Mouse (Mus musculus) embryo, embryonic 11 days (tissue): Measurements from ENCODE around the gene Stat5b.
A peak's percentile ranks its signal among the peaks of the same experiment; 100 is the strongest.

ENCODE experiments used
- DNase-seq: peaks from one replicate; pipeline ENCODE4 v3.0.0-alpha.2; 2015

The Stat5b gene

DNA sequence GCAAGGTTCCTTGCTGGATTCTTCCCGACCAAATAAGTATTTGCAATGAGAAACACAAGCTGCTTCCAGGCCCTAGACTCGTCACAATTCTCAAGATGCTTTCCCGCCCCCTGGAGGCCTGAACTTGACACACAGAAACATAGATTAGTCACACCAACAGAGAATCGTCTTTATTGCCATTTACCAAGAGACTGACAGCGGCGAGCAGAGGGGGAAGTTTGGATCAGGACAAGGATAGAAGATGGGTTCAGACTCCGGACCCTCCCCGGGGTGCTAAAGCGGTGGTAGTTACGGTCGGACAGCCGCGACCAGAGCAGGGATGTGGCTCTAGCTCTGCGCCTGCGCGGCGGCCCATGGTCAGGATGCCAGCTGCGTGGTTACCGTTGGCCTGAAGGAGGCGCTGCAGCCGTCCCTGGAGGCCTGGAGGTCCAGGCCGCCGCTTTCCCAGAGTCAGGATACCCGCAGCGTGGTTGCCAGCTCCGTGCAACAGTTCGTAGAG is 88.9 kb downstream of the Stat5b start:
- peak; percentile 91 for DNase-seq

DNA sequence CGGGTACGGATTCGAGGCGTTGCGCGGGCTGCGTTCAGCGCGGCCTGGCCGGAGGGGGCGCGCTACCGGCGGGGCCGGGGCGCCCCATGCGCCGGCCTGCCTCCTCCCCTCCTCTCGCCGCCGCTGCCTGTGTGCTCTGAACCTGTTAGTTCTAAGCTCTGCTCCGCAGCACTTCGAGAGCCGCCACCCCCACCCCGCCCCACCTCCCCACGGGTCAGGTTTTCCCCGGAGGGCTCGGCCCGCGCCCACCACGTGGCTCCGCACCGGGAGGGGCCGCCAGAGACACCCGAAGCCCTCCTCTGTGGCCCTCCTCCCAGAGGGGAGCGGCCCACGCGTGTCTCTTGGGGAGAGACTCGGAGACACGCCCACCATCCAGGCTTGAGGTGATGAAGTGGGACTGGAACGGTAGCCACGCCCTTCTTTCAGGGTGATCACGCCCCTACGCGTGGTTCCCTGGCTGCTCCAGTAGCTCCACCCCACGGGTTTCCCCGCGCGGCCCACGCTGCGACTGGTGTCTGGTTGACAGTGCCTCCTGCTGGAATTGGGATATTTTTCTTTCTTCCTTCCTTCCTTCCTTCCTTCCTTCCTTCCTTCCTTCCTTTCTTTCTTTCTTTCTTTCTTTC is 90.8 kb downstream of the Stat5b start, which contains the start of gene Kcnh4:
Kcnh4 (minus strand) TSS at position 332 of the 623 bp plus-strand sequence.
- DNase-seq, result peak; percentile 59

DNA sequence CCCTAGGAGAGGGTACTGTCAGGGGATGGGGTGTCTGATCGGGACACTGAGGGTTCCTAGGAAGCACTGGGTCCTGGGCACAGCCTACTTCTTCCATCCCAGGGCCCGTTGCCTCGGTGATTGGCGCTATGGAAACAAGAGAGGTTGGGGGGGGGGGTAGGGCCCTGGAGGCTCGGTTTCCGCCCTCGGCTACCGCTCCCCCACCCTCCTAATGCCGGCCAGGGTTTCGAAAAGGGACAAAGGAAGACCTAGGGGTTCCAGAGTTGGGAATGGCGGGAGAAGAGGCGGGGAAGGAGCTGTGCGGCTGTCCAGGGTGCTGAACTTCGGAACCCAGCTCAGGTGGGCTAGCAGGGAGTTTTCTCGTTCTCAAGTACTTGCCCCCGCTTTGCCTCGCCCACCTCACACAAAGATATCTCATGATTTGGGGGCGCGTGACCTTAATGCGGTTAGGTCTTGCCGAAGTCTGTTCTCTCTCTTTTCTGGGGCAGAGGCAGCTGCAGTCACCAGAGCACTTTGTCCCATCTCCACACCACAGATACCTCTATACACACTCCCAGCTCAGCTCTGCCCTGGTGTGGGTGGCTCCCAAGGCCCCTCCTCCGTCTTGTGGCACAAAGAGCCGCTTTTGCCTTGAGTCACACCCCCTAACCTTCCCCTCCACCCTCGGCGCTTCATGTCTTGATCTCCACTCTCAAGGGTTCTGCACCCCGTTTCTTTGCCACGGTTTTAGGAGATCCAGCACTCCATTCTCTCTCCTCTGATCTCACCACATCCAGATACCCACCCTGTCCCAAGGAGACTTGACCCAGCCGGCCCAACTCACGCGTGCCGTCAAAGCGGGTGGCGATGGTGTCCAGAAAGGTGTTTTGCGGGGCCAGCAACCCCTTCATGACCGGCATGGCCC is 91.6 kb downstream of the Stat5b start:
- peak; percentile 82 for DNase-seq

DNA sequence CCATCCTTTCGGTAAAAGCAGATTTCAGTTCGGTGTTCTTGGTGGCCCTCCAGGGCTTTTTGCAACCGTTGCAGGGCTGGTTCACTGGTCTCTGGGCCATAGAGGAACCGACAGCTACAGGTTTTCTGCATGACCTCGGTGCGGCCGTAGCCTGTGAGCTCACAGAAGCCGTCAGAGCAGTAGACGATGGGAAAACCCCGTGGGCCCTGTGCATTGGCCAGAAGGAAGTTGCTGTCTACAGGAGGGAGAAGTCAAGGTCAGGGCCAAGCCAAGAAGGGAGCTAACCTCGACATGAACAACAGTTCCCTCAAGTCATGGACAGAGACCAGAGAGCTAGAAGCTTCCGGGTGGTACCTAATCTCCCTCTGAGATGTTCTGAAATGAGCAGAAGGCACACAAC is 93.0 kb downstream of the Stat5b start:
- DNase-seq, result no peak

DNA sequence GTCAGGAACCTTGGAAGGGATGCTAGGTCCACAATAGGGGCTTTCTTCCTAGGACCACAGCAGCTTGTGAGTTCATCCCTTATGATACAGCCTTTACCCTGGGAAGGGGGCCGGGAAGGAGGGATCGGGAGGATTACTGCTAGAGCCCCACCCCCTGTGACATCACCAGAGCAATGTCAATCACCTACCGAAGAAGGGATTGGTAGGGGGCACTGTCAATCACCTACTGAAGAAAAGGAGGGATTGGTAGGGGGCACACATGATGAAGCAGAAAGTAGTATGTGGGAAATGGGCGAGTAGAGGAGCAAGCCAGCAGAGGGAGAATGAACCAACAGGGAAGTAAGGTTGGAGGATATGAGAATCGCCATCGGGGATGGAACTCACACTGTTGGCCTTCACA is 94.0 kb downstream of the Stat5b start:
- no peak for DNase-seq

DNA sequence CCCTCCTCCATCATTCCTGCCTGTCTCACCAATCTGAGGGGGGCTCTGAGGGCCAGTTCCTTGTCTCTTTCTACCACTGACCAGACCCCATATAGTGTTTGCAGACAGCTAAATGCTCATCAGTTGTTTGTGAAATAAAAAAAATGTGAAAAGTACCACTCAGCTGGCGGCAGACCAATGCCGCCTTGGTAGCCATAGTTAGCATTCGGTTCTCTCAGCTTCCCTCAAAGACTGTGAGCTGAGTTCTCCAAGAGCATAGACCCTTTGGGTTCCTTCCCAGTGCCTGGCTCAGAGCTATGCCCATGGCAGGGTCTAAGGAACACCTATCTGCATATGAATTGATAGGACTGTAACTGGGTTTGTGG is 95.8 kb downstream of the Stat5b start:
- no peak for DNase-seq

DNA sequence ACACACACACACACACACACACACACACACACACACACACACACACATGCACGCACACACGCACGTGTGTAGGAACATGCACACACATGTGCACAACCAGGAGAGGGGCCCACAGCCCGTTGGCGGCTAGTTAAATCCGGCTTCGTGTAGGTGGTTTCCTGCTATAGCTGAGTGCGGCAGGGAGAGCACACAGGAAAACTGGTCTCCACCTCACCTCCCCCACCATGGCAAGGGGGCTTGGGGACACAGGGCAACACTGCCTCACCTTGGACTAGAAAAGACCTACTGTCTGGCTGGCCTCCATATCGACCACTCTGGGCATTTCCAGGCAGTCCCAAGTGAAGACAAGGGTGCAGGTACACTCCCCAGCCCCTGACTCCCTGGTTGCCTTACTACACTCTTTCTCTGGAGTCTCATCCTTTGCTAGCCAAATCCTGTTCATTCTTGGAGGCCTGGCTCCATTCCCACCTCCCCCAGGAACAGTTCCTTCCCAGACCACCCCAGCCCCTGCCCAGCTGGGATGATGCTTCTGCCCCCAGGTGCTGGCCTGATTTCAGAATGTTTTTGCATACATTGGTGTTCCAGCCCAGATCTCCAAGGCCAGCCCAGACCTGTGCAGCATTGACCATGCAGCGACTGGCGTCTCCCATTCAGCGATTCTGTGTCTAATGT is 96.4 kb downstream of the Stat5b start:
- no peak for DNase-seq

DNA sequence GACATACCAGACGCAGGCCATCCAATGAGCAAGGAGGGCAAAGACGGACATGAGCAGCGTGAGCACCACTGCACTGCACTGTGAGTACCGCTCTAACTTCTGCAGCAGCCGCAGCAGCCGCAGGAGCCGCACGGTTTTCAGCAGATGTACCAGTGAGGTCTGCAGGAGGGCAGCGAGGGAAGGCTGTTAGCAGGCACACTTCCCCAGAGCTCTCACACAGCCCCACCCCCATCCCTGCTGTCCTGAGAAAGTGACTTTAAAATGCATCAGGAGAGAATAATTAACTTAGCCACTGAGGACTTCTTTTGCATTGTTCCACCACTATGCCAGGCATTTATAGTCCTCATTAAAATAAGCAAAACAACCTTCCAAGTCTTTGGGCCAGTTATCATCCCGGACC is 98.2 kb downstream of the Stat5b start:
- peak; percentile 6 for DNase-seq

DNA sequence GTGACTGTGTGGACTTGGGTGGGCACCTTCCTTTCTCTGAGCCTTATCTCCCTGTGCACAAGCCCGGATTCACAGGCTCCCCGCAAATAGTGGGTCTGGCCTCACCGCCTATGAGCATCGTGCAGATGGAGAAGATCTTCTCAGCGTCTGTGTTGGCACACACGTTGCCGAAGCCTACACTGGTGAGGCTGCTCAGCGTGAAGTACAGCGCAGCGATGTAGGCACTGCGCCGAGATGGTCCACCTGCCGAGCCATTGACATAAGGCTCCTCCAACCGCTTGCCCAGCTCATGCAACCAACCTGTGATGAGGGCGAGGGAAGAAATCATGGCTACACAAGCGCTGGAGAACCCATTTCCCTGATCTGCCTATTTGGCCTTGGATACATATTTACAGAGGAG is 100.4 kb downstream of the Stat5b start:
- DNase-seq, result no peak

DNA sequence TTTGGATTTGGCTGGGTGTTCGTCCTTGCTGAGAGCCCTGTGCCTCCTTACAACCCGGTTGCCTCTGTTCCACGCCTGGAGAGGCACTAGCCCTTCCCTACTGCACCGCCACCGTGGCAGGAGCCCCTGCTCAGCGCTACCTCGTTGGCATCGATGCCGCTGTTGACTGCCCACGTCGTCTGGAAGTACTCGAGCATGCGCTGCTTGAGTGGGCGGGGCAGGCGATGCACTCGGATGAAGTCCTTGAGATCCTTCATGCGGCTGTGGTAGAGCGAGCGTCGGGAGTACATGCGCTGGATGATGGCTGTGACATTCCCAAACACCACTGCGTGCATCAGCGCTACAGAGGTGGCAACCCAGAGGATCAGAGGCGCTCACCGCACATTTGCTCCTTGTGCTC is 101.1 kb downstream of the Stat5b start:
- DNase-seq, result no peak

DNA sequence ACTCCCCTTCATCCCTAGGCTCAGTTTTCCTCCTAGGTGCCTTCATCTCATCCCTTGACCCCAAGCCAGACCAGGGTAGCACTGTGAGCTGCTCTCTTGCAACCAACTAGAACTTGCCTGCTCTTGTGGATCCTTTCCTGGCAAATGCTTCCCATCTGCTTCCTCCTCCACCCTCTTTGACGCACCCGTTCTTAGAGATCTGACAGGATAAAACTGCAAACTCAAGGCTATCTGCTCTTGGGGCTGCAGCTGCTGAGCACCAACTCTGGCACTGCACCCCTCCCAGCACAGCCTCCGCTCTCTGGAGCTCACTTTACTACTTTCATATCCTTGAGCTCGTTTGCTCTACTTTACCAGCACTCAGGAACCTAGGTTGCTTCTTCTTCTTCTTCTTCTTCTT is 101.9 kb downstream of the Stat5b start:
- DNase-seq, result no peak

DNA sequence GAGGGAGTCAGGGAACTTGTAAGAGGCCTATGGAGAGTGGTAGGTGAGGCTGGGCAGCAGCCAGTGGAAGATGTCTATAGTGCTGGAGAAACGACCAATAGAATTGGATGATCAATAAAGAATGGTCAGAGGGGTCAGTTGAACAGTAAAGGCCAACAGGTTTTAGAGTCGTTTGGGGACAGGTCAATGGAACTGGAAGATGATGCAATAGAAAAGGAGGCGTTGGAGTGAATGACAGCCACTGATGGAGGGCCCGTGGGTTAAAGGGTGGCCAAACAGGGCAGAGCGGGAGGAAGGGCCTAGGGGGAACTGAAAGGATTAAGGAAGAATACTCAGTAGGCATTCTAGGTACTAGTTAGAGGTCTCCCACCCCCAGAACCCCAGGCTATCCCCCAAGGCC is 103.4 kb downstream of the Stat5b start:
- no peak for DNase-seq

DNA sequence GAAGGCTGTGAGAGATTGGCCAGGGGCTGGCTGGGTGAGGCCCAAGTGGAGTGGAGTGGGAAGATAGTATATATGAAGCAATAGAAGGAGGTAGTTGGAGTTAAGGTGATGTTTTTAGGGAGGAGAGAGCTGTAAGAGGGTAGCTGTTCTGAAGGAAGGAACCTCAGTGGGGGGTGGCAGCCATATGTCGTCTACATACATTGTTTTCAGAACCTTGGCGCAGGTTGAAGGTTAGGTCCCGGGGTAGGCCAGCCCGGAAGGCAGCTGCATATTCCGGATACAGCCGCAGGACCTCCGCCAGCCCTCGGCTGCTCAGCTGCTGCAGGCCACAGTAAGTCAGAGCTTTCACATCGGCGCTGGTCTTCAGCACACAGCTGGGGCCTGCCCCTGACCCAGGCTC is 104.0 kb downstream of the Stat5b start:
- DNase-seq, result no peak

DNA sequence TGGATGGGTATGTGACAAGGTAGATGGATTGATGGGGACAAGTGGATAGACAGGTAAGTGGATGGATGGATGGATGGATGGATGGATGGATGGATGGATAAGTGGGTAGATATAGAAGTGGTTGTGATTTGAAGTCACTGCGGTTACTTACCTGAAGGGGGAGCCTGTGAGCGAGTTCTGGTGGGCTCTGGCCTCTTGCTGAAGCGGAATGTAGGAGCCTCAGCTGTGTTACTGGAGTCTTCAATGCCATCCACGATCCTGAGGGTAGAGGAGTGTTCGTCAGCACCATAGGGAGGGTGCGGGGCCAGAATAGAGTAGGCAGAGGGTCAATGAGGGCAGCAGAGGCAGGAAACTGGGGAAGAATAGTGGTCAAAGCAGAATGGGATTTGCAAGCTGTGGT is 105.4 kb downstream of the Stat5b start:
- peak; percentile 73 for DNase-seq

DNA sequence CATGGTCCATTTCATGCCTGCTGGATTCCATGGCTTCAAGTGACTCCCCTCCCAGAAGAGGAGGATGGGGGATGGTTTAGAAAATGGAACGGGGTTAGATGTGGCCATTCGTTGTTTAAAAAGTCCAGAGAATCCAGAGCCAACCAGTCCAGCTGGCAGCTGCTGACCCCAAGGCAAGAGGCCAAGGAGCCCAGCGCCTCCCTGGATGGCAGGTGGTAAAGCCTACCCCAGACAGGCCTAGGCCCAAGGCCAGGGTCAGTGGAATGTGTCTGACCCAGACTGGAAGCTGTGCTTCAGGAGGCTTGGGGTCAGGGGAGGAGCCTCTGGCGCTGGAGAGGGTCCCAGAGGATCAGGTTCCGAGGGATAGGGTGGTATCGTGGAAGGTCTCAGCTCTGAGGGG is 109.2 kb downstream of the Stat5b start:
- DNase-seq, result no peak

DNA sequence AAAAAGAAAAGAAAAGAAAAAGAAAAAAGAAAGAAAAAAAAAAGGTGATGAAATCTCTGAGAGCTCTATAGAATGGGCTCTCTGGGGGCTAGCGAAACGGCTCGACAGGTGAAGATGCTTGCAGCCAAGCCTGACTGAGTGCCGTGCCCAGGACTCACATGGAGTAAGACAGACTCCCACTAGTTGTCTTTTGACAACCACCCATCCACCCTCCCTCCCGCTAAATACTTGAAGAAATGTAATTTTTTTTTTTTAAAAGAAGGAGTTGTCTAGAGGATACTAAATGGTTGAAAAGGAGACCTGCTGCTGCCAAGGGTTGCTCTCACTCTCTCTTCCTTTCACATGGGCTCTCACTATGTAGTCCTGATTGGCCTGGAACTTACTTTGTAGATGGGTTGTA is 111.8 kb downstream of the Stat5b start:
- no peak for DNase-seq

DNA sequence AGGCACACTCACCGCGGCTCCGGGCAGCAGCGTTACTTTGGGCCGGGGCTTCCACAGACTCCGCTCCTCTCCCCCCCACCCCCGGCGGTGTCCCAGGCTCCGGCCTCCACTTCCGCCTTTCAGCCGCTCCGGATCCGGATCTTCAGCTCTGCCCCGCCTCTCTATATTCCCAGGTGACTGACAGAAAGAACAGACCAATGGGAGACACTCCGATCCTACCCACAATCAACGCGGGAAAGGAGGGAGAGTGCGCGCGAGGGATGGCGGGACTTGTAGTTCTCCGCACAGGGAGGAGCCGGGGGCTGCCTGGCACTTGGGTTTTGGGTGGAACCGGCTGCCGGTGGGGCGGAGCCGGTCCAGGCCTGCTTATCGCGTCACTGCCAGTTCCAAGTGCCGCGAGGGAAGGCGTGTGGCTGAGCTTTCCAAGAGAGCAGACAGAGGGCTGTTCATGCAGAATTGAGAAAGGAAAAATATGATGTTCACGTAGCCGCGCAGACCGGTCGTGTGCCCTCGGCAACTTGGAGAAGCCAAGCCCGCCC is 112.4 kb downstream of the Stat5b start, which contains the start of gene Rab5c:
Rab5c (minus strand) TSS at position 150 of the 539 bp plus-strand sequence.
- peak; percentile 99 for DNase-seq

DNA sequence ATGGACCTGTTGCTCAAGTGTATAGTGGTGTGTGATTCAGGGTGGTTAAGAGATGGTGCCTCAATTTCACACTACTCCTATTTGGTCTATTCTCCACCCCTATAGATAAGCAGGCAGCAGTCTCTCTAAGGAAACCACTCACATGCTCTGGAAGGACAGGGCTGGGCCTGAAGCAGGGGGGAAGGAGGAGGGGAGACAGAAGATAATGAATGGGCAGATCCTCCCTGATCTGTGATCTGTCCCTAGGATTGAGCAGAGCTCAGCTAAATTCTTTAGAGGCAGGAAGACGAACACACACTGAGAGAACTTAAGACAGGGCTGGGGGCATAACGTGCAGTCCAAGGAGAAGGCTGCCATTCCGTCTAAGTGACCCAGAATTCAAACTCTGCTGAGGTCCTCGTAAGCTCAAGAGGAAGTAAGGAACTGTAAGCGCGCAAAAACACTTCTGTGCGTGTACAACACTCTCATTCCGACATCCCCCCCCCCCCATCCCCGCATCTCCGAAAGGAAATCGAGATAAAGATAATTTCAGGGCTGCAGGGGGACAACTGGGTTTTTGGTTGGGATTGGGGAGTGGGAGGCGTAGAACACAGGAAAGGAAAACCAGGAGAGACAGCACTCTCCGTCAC is 113.3 kb downstream of the Stat5b start:
- DNase-seq, result no peak

DNA sequence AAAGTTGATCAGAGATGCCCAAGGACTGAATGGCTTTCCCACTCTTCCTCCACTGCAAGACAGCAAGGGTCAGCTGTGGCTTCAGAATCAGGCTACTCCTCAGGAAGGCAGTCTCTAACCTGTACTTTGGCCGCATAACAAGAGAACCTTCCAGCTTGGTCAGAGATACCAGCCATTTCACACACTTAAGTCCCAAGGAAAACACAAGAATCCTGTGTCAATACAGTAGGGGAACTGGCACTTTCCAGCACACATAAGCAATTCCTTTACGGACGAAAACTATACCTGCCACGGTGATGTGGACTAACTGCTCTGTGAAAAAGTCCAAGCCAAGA is 113.8 kb downstream of the Stat5b start:
- no peak for DNase-seq

DNA sequence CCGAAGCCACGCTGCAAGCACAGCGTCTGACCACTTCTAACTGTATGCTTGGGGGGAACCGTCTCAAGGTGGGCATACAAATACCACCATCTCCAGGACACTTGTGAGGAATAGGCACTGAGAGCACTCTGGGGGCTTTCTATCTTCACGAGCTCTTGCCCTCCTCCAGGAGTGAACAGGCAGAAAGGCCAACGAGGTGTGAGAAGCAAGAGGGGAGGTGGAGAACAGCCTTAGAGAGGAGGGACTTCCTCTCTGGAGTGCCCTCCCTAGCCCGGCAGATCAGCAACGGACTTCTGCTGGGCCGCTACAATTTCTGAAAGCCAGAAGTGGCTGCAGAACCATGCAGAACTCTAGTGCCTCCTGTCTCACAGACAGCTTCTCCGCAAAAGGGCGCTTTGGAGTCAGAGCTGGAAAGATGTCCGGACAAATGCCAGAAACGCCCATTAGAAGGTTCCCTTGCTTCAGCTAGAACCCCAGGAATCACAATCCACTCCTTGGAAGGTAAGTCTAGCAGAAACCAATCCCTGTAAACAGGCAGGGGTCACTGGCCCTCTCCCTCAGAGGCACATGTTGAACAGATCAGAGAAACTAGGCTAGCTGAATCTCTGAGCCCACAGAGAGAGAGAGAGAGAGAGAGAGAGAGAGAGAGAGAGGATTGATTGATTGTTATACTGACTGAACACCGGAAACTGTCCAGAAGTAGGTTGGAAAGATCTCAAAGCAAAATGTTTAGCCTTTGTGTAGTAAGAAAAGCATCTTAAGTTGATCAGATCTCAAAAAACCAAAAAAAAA is 114.4 kb downstream of the Stat5b start:
- DNase-seq, result no peak

DNA sequence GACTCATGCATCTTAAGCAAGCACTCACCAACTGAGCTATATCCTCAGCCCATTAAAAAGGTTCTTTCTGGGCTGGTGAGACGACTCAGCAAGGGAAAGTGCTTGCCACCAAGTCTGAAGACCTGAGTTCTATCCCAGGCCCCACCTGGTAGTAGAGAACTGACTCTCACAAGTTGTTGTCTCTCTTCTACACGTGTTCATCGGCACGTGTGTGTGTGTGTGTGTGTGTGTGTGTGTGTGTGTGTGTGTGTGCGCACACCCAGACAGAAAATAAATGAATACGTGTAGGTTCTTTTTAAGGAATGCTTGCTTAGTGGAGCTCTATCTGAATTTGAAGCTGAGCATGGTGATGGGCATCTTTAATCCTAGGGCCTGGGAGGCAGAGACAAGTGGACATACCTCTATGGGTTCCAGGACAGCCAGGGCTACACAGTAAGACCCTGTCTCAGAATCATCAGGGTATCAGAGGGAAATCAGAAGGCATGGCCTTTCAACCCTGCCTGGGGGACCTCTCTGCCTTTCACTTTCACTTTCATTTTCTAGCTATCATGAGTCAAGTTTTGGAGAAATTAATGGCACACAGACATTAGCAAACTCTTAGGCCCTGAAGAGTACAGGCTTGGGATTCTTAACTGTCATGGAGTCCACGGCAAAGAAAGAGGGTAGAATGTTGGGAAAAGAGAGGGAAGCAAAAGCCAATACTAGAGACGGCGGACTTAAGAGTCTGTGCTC is 115.2 kb downstream of the Stat5b start:
- DNase-seq, result no peak
